Mouse (Mus musculus): ENCODE data around the gene Matn4.

DNA sequence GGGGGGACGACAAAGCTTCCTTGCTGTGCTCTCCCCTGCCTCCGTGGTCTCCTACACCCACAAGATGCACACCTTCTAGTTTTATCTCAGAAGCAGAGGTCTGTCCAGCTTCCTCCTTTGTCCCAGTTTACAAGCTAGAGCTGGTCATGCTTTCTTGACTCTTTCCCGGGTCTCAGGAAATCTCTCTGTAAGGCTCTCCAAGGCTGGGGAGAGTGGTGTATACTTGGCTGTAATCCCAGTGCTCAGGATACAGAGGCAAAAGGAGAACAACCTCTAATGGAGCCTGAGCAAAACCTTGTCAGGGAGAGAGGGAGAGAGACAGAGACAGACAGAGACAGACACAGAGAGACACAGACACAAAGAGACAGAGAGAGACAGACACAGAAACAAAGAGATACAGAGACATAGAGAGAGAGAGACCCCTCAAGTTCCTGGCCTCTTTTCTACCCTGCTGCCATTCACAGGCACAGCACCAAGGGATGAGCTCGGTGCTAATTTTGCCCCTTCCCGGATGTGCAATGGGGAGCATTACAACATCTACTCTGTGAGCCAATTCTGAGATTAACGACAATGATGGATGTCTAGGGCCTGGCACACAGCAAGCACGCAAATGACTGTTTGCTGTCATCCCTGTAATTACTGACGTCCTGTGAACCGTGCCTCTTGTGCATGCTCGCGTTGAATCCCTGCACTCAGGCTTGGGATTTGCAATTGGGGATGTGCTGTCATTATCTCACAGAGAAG is 21.1 kb downstream of the Matn4 start:
- no peak for TF ChIP-seq POLR2A (IDR thresholded peaks at IDR 0.05; ENCODE audit: low read depth, low read length)
- no peak for TF ChIP-seq CTCF (conservative IDR thresholded peaks at IDR 0.05; ENCODE audit: insufficient read depth, insufficient read length, low read depth, low read length)

Measured in kidney, adult 2 months (tissue).